Mouse (Mus musculus) forebrain, embryonic 14.5 days (tissue): ENCODE results near the gene Josd2. TPM values are rescaled to one million over a fixed set of nuclear protein-coding genes. Genes with fewer than 3 reads are reported as not detected.

Source experiments
- ATAC-seq: fragments of 200-750 bp; cut with Nextera tagmentation; 2 replicates; pipeline ENCODE4 v1.8.0; 2017; ENCODE audit warnings: mild to moderate bottlenecking, moderate library complexity
- DNase-seq: peaks from one replicate; pipeline ENCODE4 v3.0.0-alpha.2; 2015; ENCODE audit warnings: low spot score
- H3K27ac ChIP-seq: fragments of 300-500 bp; sonication (generic); 2 replicates; pipeline ENCODE4 v1.5.1; 2014; ENCODE audit warnings: low read depth, mild to moderate bottlenecking, control low read depth, low read length, moderate library complexity
- H3K27me3 ChIP-seq: fragments of 300-500 bp; sonication (generic); replicated peaks from 2 replicates; pipeline ENCODE4 v1.6.1; 2014; ENCODE audit warnings: low read length, control low read depth, mixed read lengths; ENCODE audit not compliant: control insufficient read depth, insufficient read depth
- H3K36me3 ChIP-seq: fragments of 300-500 bp; sonication (generic); 2 replicates; pipeline ENCODE4 v1.6.1; 2014; ENCODE audit warnings: low read length, control low read depth; ENCODE audit not compliant: control insufficient read depth, insufficient read depth
- H3K4me1 ChIP-seq: fragments of 300-500 bp; sonication (generic); 2 replicates; pipeline ENCODE4 v1.6.1; 2014; ENCODE audit warnings: antibody characterized with exemption, low read length, control low read depth; ENCODE audit not compliant: control insufficient read depth, insufficient read depth
- H3K4me2 ChIP-seq: fragments of 300-500 bp; sonication (generic); 2 replicates; pipeline ENCODE4 v1.6.1; 2014; ENCODE audit warnings: mild to moderate bottlenecking, control low read depth, low read length
- H3K4me3 ChIP-seq: fragments of 300-500 bp; sonication (generic); 2 replicates; pipeline ENCODE4 v1.5.1; 2014; ENCODE audit warnings: low read depth, low read length, control low read depth
- H3K9ac ChIP-seq: fragments of 300-500 bp; sonication (generic); 2 replicates; pipeline ENCODE4 v1.6.1; 2014; ENCODE audit warnings: mild to moderate bottlenecking, low read length, control low read depth, moderate library complexity
- H3K9me3 ChIP-seq: fragments of 300-500 bp; sonication (generic); replicated peaks from 2 replicates; pipeline ENCODE4 v1.6.1; 2016; ENCODE audit warnings: low read length, control low read depth, mixed read lengths; ENCODE audit not compliant: control insufficient read depth
- WGBS: fragments of 180-500 bp; shearing (Covaris S2); extraction: QIAGEN DNeasy Blood & Tissue Kit; methylation state at CpG from one replicate; pipeline ENCODE4 v1.1.7; 2014; 5-methylcytosine and 5-hydroxymethylcytosine counted together
- polyA plus RNA-seq: library from polyadenylated mRNA; unstranded; fragments of >200 nt; fragmentation: Nextera tagmentation; extraction: Ambion mirVana; gene quantifications from 2 replicates; pipeline ENCODE4 v1.2.1, GENCODE M21; 2014

Gene Josd2
- polyA plus RNA-seq, 1 experiment from 2014 or later, result 49.3 TPM

- Histone ChIP-seq H3K27ac (peak overlapping the region; percentile 97), H3K36me3 (peaks cover 40% of the 10 kb centered on the region), H3K27me3 (no peaks in the 10 kb centered on the region), H3K4me2 (peak overlapping the region; percentile 93), H3K9me3 (no peaks in the 10 kb centered on the region), H3K4me1 (peaks cover 34% of the 10 kb centered on the region), H3K4me3 (peak overlapping the region; percentile 75), H3K9ac (peak overlapping the region; percentile 98)
- 3% methylated on average over 19 of the region's 20 CpGs for WGBS
- ATAC-seq, result peak; percentile 56
- DNase-seq, result peak; percentile 77
These were observed 24.3 kb upstream of the Josd2 start for GRCm38 (mm10) chr7:44443268-44444173.

GRCm38 (mm10) chr7:44444886-44445527 lies 22.8 kb upstream of the Josd2 start:
- H3K27ac ChIP-seq, result no peak overlapping the region
- H3K36me3 ChIP-seq, result peaks cover 55% of the 10 kb centered on the region

GRCm38 (mm10) chr7:44445528-44445923 lies 22.3 kb upstream of the Josd2 start:
- no peak overlapping the region; the same call in 1 of the 2 replicates for H3K27ac ChIP-seq
- H3K4me2 ChIP-seq, result peak overlapping the region; percentile 93
- 55% methylated on average over 7 of the region's 7 CpGs for WGBS
- H3K4me3 ChIP-seq, result peak overlapping the region; percentile 75; the same call in 1 of the 2 replicates
- DNase-seq (no peak), ATAC-seq (no peak)
- H3K9ac ChIP-seq, result peak overlapping the region; percentile 98
- H3K36me3 ChIP-seq, result peaks cover 60% of the 10 kb centered on the region
- H3K4me1 ChIP-seq, result peaks cover 34% of the 10 kb centered on the region
- no peaks in the 10 kb centered on the region for H3K9me3 ChIP-seq
- H3K27me3 ChIP-seq, result no peaks in the 10 kb centered on the region

More at GRCm38 (mm10) chr7:44444886-44445527, 22.8 kb upstream of the Josd2 start:
- H3K4me3 ChIP-seq, result peak overlapping the region; percentile 75
- peak overlapping the region; percentile 93 for H3K4me2 ChIP-seq
- WGBS, result 45% methylated on average over 29 of the region's 29 CpGs
- no peak for DNase-seq
- no peaks in the 10 kb centered on the region for H3K27me3 ChIP-seq
- ATAC-seq, result no peak
- H3K4me1 ChIP-seq, result peaks cover 34% of the 10 kb centered on the region
- no peaks in the 10 kb centered on the region for H3K9me3 ChIP-seq
- peak overlapping the region; percentile 98 for H3K9ac ChIP-seq

- DNase-seq, result no peak
- H3K9me3 ChIP-seq, result no peaks in the 10 kb centered on the region
- 66% methylated on average over 12 of the region's 12 CpGs for WGBS
- H3K4me3 ChIP-seq, result no peak overlapping the region
- H3K9ac ChIP-seq, result peak overlapping the region; percentile 32; the same call in 1 of the 2 replicates
- H3K27me3 ChIP-seq, result no peaks in the 10 kb centered on the region
- ATAC-seq, result no peak
- H3K4me2 ChIP-seq, result peak overlapping the region; percentile 93
- H3K36me3 ChIP-seq, result peaks cover 64% of the 10 kb centered on the region
- peaks cover 32% of the 10 kb centered on the region for H3K4me1 ChIP-seq
- peak overlapping the region; percentile 9; the same call in 1 of the 2 replicates for H3K27ac ChIP-seq
These were observed 21.5 kb upstream of the Josd2 start for GRCm38 (mm10) chr7:44446070-44446855.

GRCm38 (mm10) chr7:44453256-44453655 lies 14.5 kb upstream of the Josd2 start:
- WGBS, result 34% methylated on average over 3 of the region's 3 CpGs
- Histone ChIP-seq H3K27ac (no peak overlapping the region), H3K4me1 (0 out of 2 replicates have a peak, but pooled peaks cover 3% of the 10 kb centered on the region), H3K4me3 (no peak overlapping the region), H3K4me2 (no peak overlapping the region), H3K9ac (no peak overlapping the region), H3K9me3 (no peaks in the 10 kb centered on the region), H3K36me3 (peaks cover 71% of the 10 kb centered on the region), H3K27me3 (no peaks in the 10 kb centered on the region)
- DNase-seq, result no peak
- peak; percentile 13; the same call in 1 of the 2 replicates for ATAC-seq

- no peak overlapping the region for H3K4me2 ChIP-seq
- H3K27me3 ChIP-seq, result no peaks in the 10 kb centered on the region
- H3K4me1 ChIP-seq, result 0 out of 2 replicates have a peak, but pooled peaks cover 2% of the 10 kb centered on the region
- H3K27ac ChIP-seq, result no peak overlapping the region
- 88% methylated on average over 1 of the region's 1 CpGs for WGBS
- peaks cover 75% of the 10 kb centered on the region for H3K36me3 ChIP-seq
- no peak for DNase-seq
- no peak overlapping the region for H3K9ac ChIP-seq
- no peaks in the 10 kb centered on the region for H3K9me3 ChIP-seq
- no peak overlapping the region for H3K4me3 ChIP-seq
- ATAC-seq, result no peak
These were observed 11.5 kb upstream of the Josd2 start for GRCm38 (mm10) chr7:44456302-44456701.

- H3K27ac ChIP-seq, result no peak overlapping the region
- no peak overlapping the region for H3K4me2 ChIP-seq
- H3K9ac ChIP-seq, result no peak overlapping the region
- H3K4me1 ChIP-seq, result peaks cover 17% of the 10 kb centered on the region
- no peak for ATAC-seq
- H3K36me3 ChIP-seq, result peaks cover 83% of the 10 kb centered on the region
- no peaks in the 10 kb centered on the region for H3K9me3 ChIP-seq
- H3K4me3 ChIP-seq, result no peak overlapping the region
- H3K27me3 ChIP-seq, result no peaks in the 10 kb centered on the region
- 80% methylated on average over 6 of the region's 6 CpGs for WGBS
- no peak for DNase-seq
These were observed 7.7 kb upstream of the Josd2 start for GRCm38 (mm10) chr7:44460067-44460466.

- no peak for DNase-seq
- Histone ChIP-seq H3K27me3 (no peaks in the 10 kb centered on the region), H3K9ac (no peak overlapping the region), H3K4me3 (no peak overlapping the region), H3K4me2 (no peak overlapping the region), H3K27ac (no peak overlapping the region), H3K9me3 (no peaks in the 10 kb centered on the region), H3K4me1 (peaks cover 18% of the 10 kb centered on the region), H3K36me3 (peaks cover 80% of the 10 kb centered on the region)
- ATAC-seq, result no peak
- WGBS, result 91% methylated on average over 31 of the region's 31 CpGs
These were observed 6.8 kb upstream of the Josd2 start for GRCm38 (mm10) chr7:44460767-44461502.
